Mouse (Mus musculus) left cerebral cortex, adult 11 months (tissue): ENCODE data around the gene Cradd.

Experiments
- DNase-seq: peaks from one replicate; pipeline ENCODE4 v3.0.0; 2022; ENCODE audit warnings: low spot score

The Cradd gene

GRCm38 (mm10) chr10:95156410-95156809, 167.5 kb downstream of the Cradd start:
- no peak for DNase-seq

GRCm38 (mm10) chr10:95154675-95155074, 169.3 kb downstream of the Cradd start:
- no peak for DNase-seq

- no peak for DNase-seq
Observed at GRCm38 (mm10) chr10:95153224-95153623, 170.7 kb downstream of the Cradd start.

GRCm38 (mm10) chr10:95152503-95152989, 171.4 kb downstream of the Cradd start:
- DNase-seq = no peak

- no peak for DNase-seq
Observed at GRCm38 (mm10) chr10:95151012-95151768, 172.7 kb downstream of the Cradd start.

- no peak for DNase-seq
Observed at GRCm38 (mm10) chr10:95149666-95150065, 174.3 kb downstream of the Cradd start.

GRCm38 (mm10) chr10:95148641-95149040, 175.3 kb downstream of the Cradd start:
- no peak for DNase-seq

- no peak for DNase-seq
Observed at GRCm38 (mm10) chr10:95147136-95147901, 176.6 kb downstream of the Cradd start.

GRCm38 (mm10) chr10:95146491-95146890, 177.4 kb downstream of the Cradd start:
- no peak for DNase-seq

- no peak for DNase-seq
Observed at GRCm38 (mm10) chr10:95145204-95145926, 178.6 kb downstream of the Cradd start.

GRCm38 (mm10) chr10:95144414-95145130, 179.4 kb downstream of the Cradd start:
- no peak for DNase-seq

- DNase-seq = no peak
Observed at GRCm38 (mm10) chr10:95143446-95144114, 180.4 kb downstream of the Cradd start.

- DNase-seq = peak; percentile 30
Observed at GRCm38 (mm10) chr10:95142844-95143435, 181.0 kb downstream of the Cradd start.

- no peak for DNase-seq
Observed at GRCm38 (mm10) chr10:95141075-95141474, 182.9 kb downstream of the Cradd start.

GRCm38 (mm10) chr10:95140191-95140590, 183.7 kb downstream of the Cradd start:
- no peak for DNase-seq

GRCm38 (mm10) chr10:95139645-95140044, 184.3 kb downstream of the Cradd start:
- no peak for DNase-seq

- DNase-seq = no peak
Observed at GRCm38 (mm10) chr10:95133057-95133456, 190.9 kb downstream of the Cradd start.
